Mouse (Mus musculus): ENCODE data around the gene Hagh. TPM values are rescaled to one million over a fixed set of nuclear protein-coding genes. Genes with fewer than 3 reads are reported as not detected.

Hagh gene
- polyA plus RNA-seq, 1 experiment from 2014 or later = 24.1 TPM

DNA sequence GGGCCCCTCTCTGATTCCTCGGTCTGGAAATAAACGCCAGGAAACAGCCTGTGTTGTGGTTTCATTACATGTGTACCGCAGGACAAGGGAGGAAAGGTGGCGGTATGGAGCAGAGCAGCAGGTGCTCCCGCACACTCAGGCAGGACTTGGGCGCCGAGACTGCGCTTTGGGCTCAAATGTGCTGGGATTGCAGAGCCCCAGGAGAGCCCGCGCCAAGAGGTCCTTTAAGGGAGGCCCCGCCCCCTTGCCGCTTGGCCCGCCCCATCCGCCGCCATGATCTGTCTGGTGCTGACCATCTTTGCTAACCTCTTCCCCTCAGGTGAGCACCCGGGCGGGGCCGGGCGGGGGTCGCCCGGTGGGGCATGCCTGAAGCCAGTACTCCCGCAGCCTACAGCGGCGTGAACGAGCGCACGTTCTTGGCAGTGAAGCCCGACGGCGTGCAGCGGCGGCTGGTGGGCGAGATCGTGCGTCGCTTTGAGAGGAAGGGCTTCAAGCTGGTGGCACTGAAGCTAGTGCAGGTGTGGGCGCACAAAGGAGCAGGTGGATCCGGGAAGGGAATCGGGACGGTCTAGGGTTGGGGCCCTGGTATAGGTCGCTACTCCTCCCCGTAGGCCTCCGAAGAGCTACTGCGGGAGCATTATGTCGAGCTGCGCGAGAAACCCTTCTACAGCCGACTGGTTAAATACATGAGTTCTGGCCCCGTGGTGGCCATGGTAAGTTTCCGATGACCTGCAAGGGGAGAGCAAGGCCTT is 56.5 kb downstream of the Hagh start, which contains the start of gene Nme3:
TSS of gene Nme3 (plus strand) at position 260 of the 752 bp plus-strand sequence.
- Histone ChIP-seq H3K27ac (replicated peaks; ENCODE audit: low read depth, low read length) (peak within 1 kb of the TSS; percentile 62; the same call in 1 of the 2 replicates), H3K4me3 (ENCODE audit: low read depth, low read length) (peak within 1 kb of the TSS; percentile 89), H3K36me3 (replicated peaks; ENCODE audit: control insufficient read depth, insufficient read depth, low read depth, low read length) (peaks cover 26% of the 10 kb centered on the region), H3K4me2 (ENCODE audit: low read depth, low read length) (peak within 1 kb of the TSS; percentile 95), H3K4me1 (ENCODE audit: control insufficient read depth, insufficient read depth, low read length) (peaks cover 9% of the 10 kb centered on the region), H3K9me3 (replicated peaks; ENCODE audit: control insufficient read depth, low read length) (no peaks in the 10 kb centered on the region), H3K27me3 (ENCODE audit: control insufficient read depth, insufficient read depth, low read length) (no peaks in the 10 kb centered on the region), H3K9ac (replicated peaks; ENCODE audit: low read length) (peak within 1 kb of the TSS; percentile 84)
- peak; percentile 58 for ATAC-seq (replicated peaks; ENCODE audit: insufficient number of reproducible peaks, low FRiP score, low TSS enrichment, low read depth)
- WGBS = 2% methylated on average over 50 of the region's 50 CpGs
- DNase-seq (ENCODE audit: low spot score) = peak; percentile 77

DNA sequence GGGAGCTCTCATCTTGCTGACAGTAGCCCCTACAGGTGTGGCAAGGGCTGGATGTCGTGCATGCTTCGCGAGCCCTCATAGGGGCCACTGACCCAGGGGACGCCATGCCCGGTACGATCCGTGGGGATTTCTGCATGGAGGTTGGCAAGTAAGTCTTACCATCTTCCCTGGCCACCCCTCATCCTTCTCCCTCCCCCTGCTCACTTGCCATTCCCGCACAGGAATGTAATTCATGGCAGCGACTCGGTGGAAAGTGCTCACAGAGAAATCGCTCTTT is 57.0 kb downstream of the Hagh start:
- DNase-seq (ENCODE audit: low spot score) (no peak), ATAC-seq (replicated peaks; ENCODE audit: insufficient number of reproducible peaks, low FRiP score, low TSS enrichment, low read depth) (no peak)
- no peaks in the 10 kb centered on the region for H3K27me3 ChIP-seq (ENCODE audit: control insufficient read depth, insufficient read depth, low read length)
- no peak overlapping the region for H3K27ac ChIP-seq (replicated peaks; ENCODE audit: low read depth, low read length)
- peak overlapping the region; percentile 89 for H3K4me3 ChIP-seq (ENCODE audit: low read depth, low read length)
- no peaks in the 10 kb centered on the region for H3K9me3 ChIP-seq (replicated peaks; ENCODE audit: control insufficient read depth, low read length)
- H3K36me3 ChIP-seq (replicated peaks; ENCODE audit: control insufficient read depth, insufficient read depth, low read depth, low read length) = peaks cover 26% of the 10 kb centered on the region
- WGBS = 46% methylated on average over 11 of the region's 11 CpGs
- peak overlapping the region; percentile 95 for H3K4me2 ChIP-seq (ENCODE audit: low read depth, low read length)
- peaks cover 9% of the 10 kb centered on the region for H3K4me1 ChIP-seq (ENCODE audit: control insufficient read depth, insufficient read depth, low read length)
- peak overlapping the region; percentile 84 for H3K9ac ChIP-seq (replicated peaks; ENCODE audit: low read length)

DNA sequence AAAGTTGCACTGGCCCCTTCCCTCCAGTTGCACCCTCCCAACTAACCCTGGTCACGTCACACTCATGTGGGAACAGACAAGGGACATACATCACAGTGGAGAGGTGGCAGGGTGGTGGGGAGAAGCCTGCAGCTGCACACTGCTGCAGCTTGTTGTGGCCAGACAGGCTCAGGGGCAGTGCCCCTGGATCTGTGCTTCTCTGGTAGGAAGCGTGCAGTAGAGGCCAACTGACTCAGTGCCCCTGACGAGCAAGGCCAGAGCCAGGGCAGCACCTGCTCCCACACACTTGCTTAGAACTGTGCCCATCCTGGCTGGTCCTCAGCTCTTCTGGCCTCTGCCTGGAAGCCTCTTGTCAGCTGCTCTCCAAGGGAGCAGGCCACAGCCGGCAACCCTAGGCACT is 57.7 kb downstream of the Hagh start:
- DNase-seq (ENCODE audit: low spot score) = no peak
- Histone ChIP-seq H3K4me1 (ENCODE audit: control insufficient read depth, insufficient read depth, low read length) (peaks cover 9% of the 10 kb centered on the region), H3K4me3 (ENCODE audit: low read depth, low read length) (peak overlapping the region; percentile 89; the same call in 1 of the 2 replicates), H3K4me2 (ENCODE audit: low read depth, low read length) (no peak overlapping the region; the same call in 1 of the 2 replicates), H3K9ac (replicated peaks; ENCODE audit: low read length) (no peak overlapping the region), H3K9me3 (replicated peaks; ENCODE audit: control insufficient read depth, low read length) (no peaks in the 10 kb centered on the region), H3K36me3 (replicated peaks; ENCODE audit: control insufficient read depth, insufficient read depth, low read depth, low read length) (peaks cover 26% of the 10 kb centered on the region), H3K27ac (replicated peaks; ENCODE audit: low read depth, low read length) (no peak overlapping the region), H3K27me3 (ENCODE audit: control insufficient read depth, insufficient read depth, low read length) (no peaks in the 10 kb centered on the region)
- 86% methylated on average over 4 of the region's 4 CpGs for WGBS
- ATAC-seq (replicated peaks; ENCODE audit: insufficient number of reproducible peaks, low FRiP score, low TSS enrichment, low read depth) = no peak

DNA sequence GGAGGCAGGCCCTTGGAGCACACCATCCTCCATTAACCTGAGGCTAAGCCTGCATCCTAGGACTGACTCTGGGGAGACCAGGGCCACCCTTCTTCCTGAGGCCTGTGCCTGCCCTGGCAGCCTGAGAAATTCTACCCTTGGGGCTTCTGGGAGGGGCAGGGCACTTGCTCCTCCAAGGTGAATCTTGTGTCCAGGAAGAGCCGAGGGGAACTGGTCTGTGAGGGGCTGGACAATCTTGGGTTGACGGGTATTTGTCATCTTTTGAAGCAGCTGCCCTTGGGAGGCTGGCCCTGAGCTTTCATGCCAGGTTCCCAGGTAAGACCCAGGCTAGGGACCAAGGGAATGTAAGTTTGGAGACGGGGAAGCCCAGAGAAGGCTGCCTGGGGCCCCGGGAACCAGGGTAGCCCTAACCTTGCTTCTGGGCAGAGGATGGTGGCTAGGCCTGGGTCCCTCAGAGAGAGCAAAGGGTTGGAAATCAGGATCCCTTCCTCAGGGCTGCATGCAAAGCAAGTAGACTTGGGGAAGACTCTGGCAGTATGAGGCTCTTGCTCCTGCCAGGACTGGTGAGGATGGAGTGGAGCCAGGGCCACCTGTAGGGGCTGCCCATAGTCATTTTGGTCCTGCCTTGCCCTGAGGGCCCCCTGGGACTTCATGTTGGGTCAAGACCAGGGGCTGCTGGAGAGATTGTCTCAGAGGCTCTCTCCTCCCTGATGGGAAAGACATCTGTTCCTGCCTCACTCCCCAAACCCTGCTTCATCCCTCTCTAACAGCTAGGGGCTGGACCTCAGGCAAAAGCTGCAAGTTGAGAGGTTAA is 58.3 kb downstream of the Hagh start:
- Histone ChIP-seq H3K27ac (replicated peaks; ENCODE audit: low read depth, low read length) (no peak overlapping the region), H3K9me3 (replicated peaks; ENCODE audit: control insufficient read depth, low read length) (no peaks in the 10 kb centered on the region), H3K4me3 (ENCODE audit: low read depth, low read length) (no peak overlapping the region), H3K4me1 (ENCODE audit: control insufficient read depth, insufficient read depth, low read length) (peaks cover 9% of the 10 kb centered on the region), H3K4me2 (ENCODE audit: low read depth, low read length) (no peak overlapping the region), H3K36me3 (replicated peaks; ENCODE audit: control insufficient read depth, insufficient read depth, low read depth, low read length) (peaks cover 32% of the 10 kb centered on the region), H3K9ac (replicated peaks; ENCODE audit: low read length) (no peak overlapping the region), H3K27me3 (ENCODE audit: control insufficient read depth, insufficient read depth, low read length) (no peaks in the 10 kb centered on the region)
- no peak for DNase-seq (ENCODE audit: low spot score)
- ATAC-seq (replicated peaks; ENCODE audit: insufficient number of reproducible peaks, low FRiP score, low TSS enrichment, low read depth) = no peak
- WGBS = 84% methylated on average over 4 of the region's 4 CpGs

DNA sequence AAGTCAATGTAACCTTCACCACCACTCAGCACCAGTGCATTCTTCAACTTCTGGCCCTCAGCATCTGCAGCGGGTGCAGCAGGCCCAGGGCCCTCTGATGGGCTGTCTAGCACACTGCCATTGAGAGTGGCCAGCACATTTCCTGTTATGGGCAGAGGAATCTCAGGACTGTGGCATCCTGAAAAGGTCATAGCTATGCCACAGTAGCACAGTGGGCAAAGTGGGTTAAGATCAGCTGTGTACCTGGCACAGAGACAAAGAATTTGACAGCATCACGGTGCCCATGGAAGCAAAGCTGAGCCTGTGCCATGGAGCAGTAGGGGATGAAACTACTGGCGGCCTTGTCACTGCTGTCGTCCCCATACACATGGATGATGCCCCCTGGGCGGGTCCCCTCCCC is 59.2 kb downstream of the Hagh start:
- Histone ChIP-seq H3K27ac (replicated peaks; ENCODE audit: low read depth, low read length) (no peak overlapping the region), H3K4me3 (ENCODE audit: low read depth, low read length) (no peak overlapping the region), H3K9ac (replicated peaks; ENCODE audit: low read length) (no peak overlapping the region), H3K4me1 (ENCODE audit: control insufficient read depth, insufficient read depth, low read length) (peaks cover 7% of the 10 kb centered on the region), H3K9me3 (replicated peaks; ENCODE audit: control insufficient read depth, low read length) (no peaks in the 10 kb centered on the region), H3K27me3 (ENCODE audit: control insufficient read depth, insufficient read depth, low read length) (no peaks in the 10 kb centered on the region), H3K4me2 (ENCODE audit: low read depth, low read length) (no peak overlapping the region), H3K36me3 (replicated peaks; ENCODE audit: control insufficient read depth, insufficient read depth, low read depth, low read length) (peaks cover 33% of the 10 kb centered on the region)
- ATAC-seq (replicated peaks; ENCODE audit: insufficient number of reproducible peaks, low FRiP score, low TSS enrichment, low read depth) = no peak
- DNase-seq (ENCODE audit: low spot score) = no peak
- 85% methylated on average over 5 of the region's 5 CpGs for WGBS

DNA sequence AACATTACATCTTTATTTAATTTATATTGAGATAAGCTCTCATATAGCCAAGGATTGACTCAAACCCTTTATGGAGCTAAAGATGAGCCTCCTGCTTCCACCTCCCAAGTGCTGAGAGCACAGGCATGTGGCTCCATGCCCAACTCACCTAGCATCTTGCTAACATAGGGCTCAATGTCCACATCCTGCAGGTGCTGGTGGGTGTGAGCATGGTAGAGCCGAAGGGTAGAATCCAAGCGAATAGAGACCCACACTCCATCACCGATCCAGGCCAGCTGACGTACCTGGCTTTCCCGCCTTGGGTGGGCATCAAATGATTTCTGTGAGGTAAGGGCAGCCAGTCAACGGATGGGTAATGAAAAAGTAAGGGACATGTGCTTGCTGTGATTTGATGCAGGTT is 60.1 kb downstream of the Hagh start:
- no peak overlapping the region for H3K4me2 ChIP-seq (ENCODE audit: low read depth, low read length)
- 95% methylated on average over 6 of the region's 6 CpGs for WGBS
- no peak overlapping the region for H3K27ac ChIP-seq (replicated peaks; ENCODE audit: low read depth, low read length)
- H3K4me1 ChIP-seq (ENCODE audit: control insufficient read depth, insufficient read depth, low read length) = peaks cover 6% of the 10 kb centered on the region
- no peaks in the 10 kb centered on the region for H3K9me3 ChIP-seq (replicated peaks; ENCODE audit: control insufficient read depth, low read length)
- ATAC-seq (replicated peaks; ENCODE audit: insufficient number of reproducible peaks, low FRiP score, low TSS enrichment, low read depth) (no peak), DNase-seq (ENCODE audit: low spot score) (no peak)
- no peak overlapping the region for H3K9ac ChIP-seq (replicated peaks; ENCODE audit: low read length)
- H3K36me3 ChIP-seq (replicated peaks; ENCODE audit: control insufficient read depth, insufficient read depth, low read depth, low read length) = peaks cover 36% of the 10 kb centered on the region
- H3K27me3 ChIP-seq (ENCODE audit: control insufficient read depth, insufficient read depth, low read length) = no peaks in the 10 kb centered on the region
- H3K4me3 ChIP-seq (ENCODE audit: low read depth, low read length) = no peak overlapping the region

DNA sequence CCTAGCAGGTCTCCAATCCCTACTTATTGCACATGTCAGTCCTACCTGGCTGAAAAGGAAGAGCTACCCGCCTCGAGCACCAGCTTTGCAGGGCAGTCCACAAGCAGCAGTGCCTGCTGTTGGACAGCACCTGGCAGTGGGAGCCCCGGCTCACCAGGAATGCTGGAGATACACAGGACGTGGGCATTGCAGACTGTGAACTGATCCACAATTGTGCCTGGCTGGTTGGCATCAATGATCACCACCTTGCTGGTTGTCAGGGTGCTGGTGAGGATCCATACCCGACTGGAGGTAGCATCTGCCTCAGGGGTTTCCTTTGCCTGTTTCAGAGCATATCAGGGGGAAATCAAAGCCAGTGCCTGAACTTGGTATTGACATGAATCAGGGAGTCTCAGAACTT is 62.2 kb downstream of the Hagh start:
- Histone ChIP-seq H3K27me3 (ENCODE audit: control insufficient read depth, insufficient read depth, low read length) (no peaks in the 10 kb centered on the region), H3K9me3 (replicated peaks; ENCODE audit: control insufficient read depth, low read length) (no peaks in the 10 kb centered on the region), H3K4me2 (ENCODE audit: low read depth, low read length) (no peak overlapping the region), H3K27ac (replicated peaks; ENCODE audit: low read depth, low read length) (no peak overlapping the region), H3K9ac (replicated peaks; ENCODE audit: low read length) (no peak overlapping the region), H3K4me1 (ENCODE audit: control insufficient read depth, insufficient read depth, low read length) (peaks cover 2% of the 10 kb centered on the region; the same call in 1 of the 2 replicates), H3K4me3 (ENCODE audit: low read depth, low read length) (no peak overlapping the region), H3K36me3 (replicated peaks; ENCODE audit: control insufficient read depth, insufficient read depth, low read depth, low read length) (peaks cover 36% of the 10 kb centered on the region)
- no peak for ATAC-seq (replicated peaks; ENCODE audit: insufficient number of reproducible peaks, low FRiP score, low TSS enrichment, low read depth)
- no peak for DNase-seq (ENCODE audit: low spot score)
- WGBS = 91% methylated on average over 5 of the region's 5 CpGs

Data from embryonic facial prominence, embryonic 11.5 days (tissue).